Mouse (Mus musculus) MEL (cell line): Measurements from ENCODE around the gene Arnt2. TPM values are rescaled to one million over a fixed set of nuclear protein-coding genes. Genes with fewer than 3 reads are reported as not detected.

Experiments
- polyA plus RNA-seq, 2 experiments: library from polyadenylated mRNA; stranded (reverse) in 1 of 2; unstranded in 1 of 2; fragments of >175 nt in 1 of 2; fragments of >200 nt in 1 of 2; gene quantifications; 2 replicates each; pipeline versions ENCODE4 v1.2.1 to v1.2.4; 2012; ENCODE audit warnings: low replicate concordance in 2 of 2, low read depth in 1 of 2; ENCODE audit not compliant: insufficient read length in 2 of 2, insufficient read depth in 1 of 2, missing spikeins in 1 of 2
- total RNA-seq: library from RNA; depleted of rRNA; stranded (reverse); fragments of 300-350 nt; gene quantifications from 2 replicates; pipeline ENCODE4 v1.2.3, GENCODE M21; 2012; rRNA removed

The Arnt2 gene
- total and polyA plus RNA-seq, 3 experiments, result not detected

Other genes starting within 250 kb of the Arnt2 start
- gene Gm2115, start 118.8 kb upstream of the Arnt2 start, total RNA-seq, result not detected in 2 replicates
- not detected for gene Gm2115, start 118.8 kb upstream of the Arnt2 start, polyA plus RNA-seq
- not detected in 2 replicates for gene Fah, start 196.5 kb upstream of the Arnt2 start, total RNA-seq
- gene Fah, start 196.5 kb upstream of the Arnt2 start, polyA plus RNA-seq, result not detected